Mouse (Mus musculus): ENCODE data around the gene C1s1.
"Not testable (repeated sequence)": the region's sequence is repeated elsewhere in the genome, so short reads cannot be mapped to it uniquely, and the experiment has no call there.

DNA sequence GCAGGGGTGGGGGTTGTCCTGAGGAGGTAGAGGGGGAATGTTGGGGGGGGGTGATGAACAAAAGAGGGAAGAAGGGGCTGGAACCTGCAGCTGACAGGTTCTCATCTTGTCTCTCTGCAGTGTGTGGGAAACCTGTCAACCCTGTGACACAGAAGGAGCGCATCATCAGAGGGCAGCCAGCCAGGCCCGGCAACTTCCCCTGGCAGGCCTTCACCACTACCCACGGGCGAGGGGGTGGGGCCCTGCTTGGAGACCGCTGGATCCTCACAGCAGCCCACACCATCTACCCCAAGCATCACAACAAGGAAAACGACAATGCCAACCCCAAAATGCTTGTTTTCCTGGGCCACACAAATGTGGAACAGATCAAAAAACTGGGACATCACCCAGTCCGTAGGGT, 20.1 kb downstream of the C1s1 start:
- TF ChIP-seq CTCF (IDR thresholded peaks at IDR 0.05; ENCODE audit: low read depth); EP300 (optimal IDR thresholded peaks at IDR 0.05): not testable (repeated sequence)
